Mouse (Mus musculus) lung, postnatal 0 days (tissue): ENCODE data around the gene Sipa1l3.

Experiments used
- CTCF ChIP-seq: IDR thresholded peaks from 2 replicates; pipeline ENCODE4 v1.5.1; 2016; ENCODE audit warnings: antibody characterized with exemption, mild to moderate bottlenecking
- EP300 ChIP-seq: IDR thresholded peaks from 2 replicates; pipeline ENCODE4 v1.6.1; 2016; ENCODE audit warnings: antibody characterized with exemption, mild to moderate bottlenecking, control low read depth

DNA sequence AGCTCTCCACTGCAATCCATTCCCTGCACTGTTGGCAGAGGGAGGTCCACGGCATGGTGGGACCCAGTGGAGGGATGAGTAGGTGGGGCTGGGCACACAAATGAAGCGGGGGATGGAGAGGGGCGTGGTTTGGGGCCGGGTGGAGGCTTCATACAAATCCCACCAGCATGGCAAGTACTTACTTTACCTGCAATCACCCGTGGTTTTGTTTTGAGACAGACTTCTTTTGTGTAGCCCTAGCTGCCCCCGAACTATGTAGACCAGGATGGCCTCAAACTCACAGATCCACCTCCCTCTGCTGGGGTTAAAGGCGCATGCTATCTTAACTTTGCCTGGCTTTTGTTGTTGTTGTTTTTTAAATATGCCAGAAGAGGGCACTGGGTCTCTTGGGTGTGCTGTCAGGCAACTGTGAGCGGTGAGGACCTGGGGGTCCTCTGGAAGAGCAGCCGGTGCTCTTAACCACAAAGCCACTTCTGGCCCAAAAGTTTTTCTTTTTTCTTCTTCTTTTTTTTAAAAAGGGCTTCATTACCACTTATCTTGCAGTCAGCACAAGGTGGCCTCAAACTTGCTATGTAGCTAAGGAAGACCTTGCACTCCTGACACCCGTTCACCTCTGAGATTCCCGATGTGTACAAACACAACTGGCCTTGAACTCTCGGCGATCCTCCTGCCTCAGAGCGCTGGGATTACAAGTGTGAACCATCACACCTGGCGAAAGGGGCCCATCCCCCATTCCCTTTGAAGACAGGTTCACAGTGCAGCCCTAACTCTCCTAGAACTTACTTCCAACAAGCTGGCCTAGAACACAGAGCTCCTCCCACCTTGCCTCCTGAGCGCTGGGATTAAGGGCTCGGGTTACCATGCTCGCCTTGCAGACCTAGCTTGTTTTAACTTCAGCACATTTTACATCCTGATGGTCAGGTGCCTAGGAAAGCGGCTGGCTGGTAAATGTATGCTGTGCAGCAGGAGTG lies 198.8 kb downstream of the Sipa1l3 start:
- TF ChIP-seq CTCF (peak; percentile 47), EP300 (no peak)
